Mouse (Mus musculus): ENCODE data around the gene Kcnip1. TPM values are rescaled to one million over a fixed set of nuclear protein-coding genes. Genes with fewer than 3 reads are reported as not detected.

The Kcnip1 gene
- polyA plus RNA-seq, 1 experiment from 2014 or later, result 14.4 TPM

DNA sequence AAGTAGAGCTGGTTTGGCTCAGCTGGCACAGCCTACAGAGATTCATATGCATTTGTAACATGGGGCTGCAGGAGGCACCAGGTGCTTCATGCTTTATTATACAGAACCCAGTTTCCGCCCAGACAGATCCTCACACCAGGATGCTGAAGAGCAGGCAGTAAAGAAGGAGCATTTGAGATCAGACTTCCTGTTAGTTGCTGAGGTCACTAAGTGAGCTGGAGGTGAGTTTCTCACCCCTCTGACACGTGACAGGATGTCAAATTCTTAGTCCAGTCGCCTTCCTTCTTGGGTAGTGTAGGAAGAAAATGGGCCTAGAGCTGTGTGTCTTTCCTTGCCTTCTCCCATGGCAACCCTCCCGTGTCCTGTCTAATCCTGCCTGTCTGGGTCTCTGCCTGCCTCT, 286.2 kb downstream of the Kcnip1 start:
- Histone ChIP-seq H3K9me3 (ENCODE audit: control insufficient read depth, low read length) (no peaks in the 10 kb centered on the region), H3K4me3 (ENCODE audit: low read depth, low read length) (no peak overlapping the region), H3K27ac (ENCODE audit: low read depth, low read length) (no peak overlapping the region), H3K4me2 (replicated peaks; ENCODE audit: low read depth, low read length) (no peak overlapping the region), H3K27me3 (ENCODE audit: control insufficient read depth, insufficient read depth, low read length) (no peaks in the 10 kb centered on the region), H3K36me3 (ENCODE audit: control insufficient read depth, insufficient read depth, low read length) (no peaks in the 10 kb centered on the region), H3K4me1 (replicated peaks; ENCODE audit: control insufficient read depth, insufficient read depth, low read length) (no peaks in the 10 kb centered on the region), H3K9ac (ENCODE audit: low read depth, low read length) (no peak overlapping the region)
- ATAC-seq (ENCODE audit: low FRiP score), result no peak
- no peak for DNase-seq (ENCODE audit: low spot score)
- 33% methylated on average over 4 of the region's 4 CpGs for WGBS

DNA sequence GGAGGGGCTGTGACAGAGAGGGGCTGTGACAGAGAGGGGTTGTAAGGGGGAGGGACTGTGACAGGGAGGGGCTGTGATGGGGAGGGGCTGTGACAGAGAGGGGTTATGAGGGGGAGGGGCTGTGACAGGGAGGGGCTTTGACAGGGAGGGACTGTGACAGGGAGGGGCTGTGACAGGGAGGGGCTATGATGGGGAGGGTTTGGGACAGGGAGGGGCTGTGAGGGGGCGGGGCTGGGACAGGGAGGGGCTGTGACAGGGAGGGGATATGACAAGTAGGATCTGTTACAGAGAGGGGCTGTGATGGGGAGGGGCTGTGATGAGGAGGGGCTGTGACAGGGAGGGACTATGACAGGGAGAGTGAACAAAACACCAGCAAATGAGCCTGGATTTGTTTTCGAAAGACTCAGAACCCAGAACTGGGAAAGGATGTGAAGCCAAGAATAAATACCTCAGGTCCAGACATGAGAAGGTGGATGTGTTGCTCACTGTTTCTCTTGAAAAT, 290.9 kb downstream of the Kcnip1 start:
- Histone ChIP-seq H3K9ac (ENCODE audit: low read depth, low read length) (no peak overlapping the region), H3K27me3 (ENCODE audit: control insufficient read depth, insufficient read depth, low read length) (no peaks in the 10 kb centered on the region), H3K4me1 (replicated peaks; ENCODE audit: control insufficient read depth, insufficient read depth, low read length) (no peaks in the 10 kb centered on the region), H3K9me3 (ENCODE audit: control insufficient read depth, low read length) (no peaks in the 10 kb centered on the region), H3K36me3 (ENCODE audit: control insufficient read depth, insufficient read depth, low read length) (no peaks in the 10 kb centered on the region), H3K4me2 (replicated peaks; ENCODE audit: low read depth, low read length) (no peak overlapping the region), H3K4me3 (ENCODE audit: low read depth, low read length) (no peak overlapping the region), H3K27ac (ENCODE audit: low read depth, low read length) (no peak overlapping the region)
- no peak for DNase-seq (ENCODE audit: low spot score)
- ATAC-seq (ENCODE audit: low FRiP score), result peak; percentile 90
- 35% methylated on average over 2 of the region's 2 CpGs for WGBS

DNA sequence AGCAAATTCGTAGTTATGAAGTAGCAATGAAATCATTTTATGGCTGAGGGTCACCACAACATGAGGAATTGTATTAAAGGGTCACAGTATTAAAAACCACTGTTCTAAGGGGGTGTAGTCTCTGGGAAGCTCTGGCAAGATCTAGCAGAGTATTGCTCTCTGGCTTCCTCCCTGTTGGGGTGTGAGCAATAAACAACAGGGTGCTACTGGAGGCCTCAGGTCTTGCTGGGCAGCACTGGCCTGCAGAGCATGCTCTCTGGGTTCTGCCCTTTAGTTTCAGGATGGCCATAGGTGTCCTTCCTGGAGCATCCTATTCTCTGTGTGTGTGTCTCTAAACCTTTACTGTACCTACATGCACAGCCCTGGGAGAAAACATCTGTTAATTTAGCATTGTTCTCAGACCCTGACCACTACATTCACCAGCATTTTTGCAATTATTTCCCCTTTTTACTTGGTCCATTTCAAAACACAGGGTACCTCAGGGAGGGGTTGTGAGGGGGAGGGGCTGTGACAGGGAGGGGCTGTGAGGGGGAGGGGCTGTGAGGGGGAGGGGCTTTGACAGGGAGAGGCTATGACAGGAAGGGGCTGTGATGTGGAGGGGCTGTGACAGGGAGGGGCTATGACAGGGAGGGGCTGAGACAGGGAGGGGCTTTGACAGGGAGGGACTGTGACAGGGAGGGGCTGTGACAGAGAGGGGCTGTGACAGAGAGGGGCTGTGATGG, 291.6 kb downstream of the Kcnip1 start:
- Histone ChIP-seq H3K27ac (ENCODE audit: low read depth, low read length) (no peak overlapping the region), H3K9ac (ENCODE audit: low read depth, low read length) (no peak overlapping the region), H3K4me1 (replicated peaks; ENCODE audit: control insufficient read depth, insufficient read depth, low read length) (no peaks in the 10 kb centered on the region), H3K9me3 (ENCODE audit: control insufficient read depth, low read length) (no peaks in the 10 kb centered on the region), H3K4me3 (ENCODE audit: low read depth, low read length) (no peak overlapping the region), H3K27me3 (ENCODE audit: control insufficient read depth, insufficient read depth, low read length) (no peaks in the 10 kb centered on the region), H3K36me3 (ENCODE audit: control insufficient read depth, insufficient read depth, low read length) (no peaks in the 10 kb centered on the region), H3K4me2 (replicated peaks; ENCODE audit: low read depth, low read length) (no peak overlapping the region)
- DNase-seq (ENCODE audit: low spot score) (no peak), ATAC-seq (ENCODE audit: low FRiP score) (peak; percentile 69)
- WGBS, result 50% methylated on average over 1 of the region's 1 CpGs

DNA sequence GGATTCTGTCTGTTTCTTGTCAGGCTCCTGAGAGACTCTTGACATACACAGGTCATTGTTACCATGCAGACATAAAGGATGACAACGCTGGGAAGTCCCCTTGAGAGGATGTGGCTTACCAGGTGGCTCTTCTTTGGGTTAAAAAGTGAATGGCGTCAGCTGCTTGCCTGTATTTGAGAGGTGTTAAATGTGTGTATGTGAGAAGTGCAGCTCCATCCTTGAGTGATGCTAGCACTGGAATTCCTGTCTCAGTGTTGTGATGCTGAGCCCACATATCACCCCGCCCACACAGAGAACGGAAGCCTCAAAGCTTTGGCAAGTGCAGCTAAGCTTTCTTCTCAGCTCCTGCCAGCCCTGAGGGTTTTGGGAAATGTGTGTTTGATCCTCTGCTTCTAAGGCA, 292.2 kb downstream of the Kcnip1 start:
- no peak for ATAC-seq (ENCODE audit: low FRiP score)
- Histone ChIP-seq H3K36me3 (ENCODE audit: control insufficient read depth, insufficient read depth, low read length) (no peaks in the 10 kb centered on the region), H3K9ac (ENCODE audit: low read depth, low read length) (no peak overlapping the region), H3K27ac (ENCODE audit: low read depth, low read length) (no peak overlapping the region), H3K4me2 (replicated peaks; ENCODE audit: low read depth, low read length) (no peak overlapping the region), H3K4me3 (ENCODE audit: low read depth, low read length) (no peak overlapping the region), H3K4me1 (replicated peaks; ENCODE audit: control insufficient read depth, insufficient read depth, low read length) (no peaks in the 10 kb centered on the region), H3K9me3 (ENCODE audit: control insufficient read depth, low read length) (no peaks in the 10 kb centered on the region), H3K27me3 (ENCODE audit: control insufficient read depth, insufficient read depth, low read length) (no peaks in the 10 kb centered on the region)
- no peak for DNase-seq (ENCODE audit: low spot score)
- 60% methylated on average over 4 of the region's 4 CpGs for WGBS

DNA sequence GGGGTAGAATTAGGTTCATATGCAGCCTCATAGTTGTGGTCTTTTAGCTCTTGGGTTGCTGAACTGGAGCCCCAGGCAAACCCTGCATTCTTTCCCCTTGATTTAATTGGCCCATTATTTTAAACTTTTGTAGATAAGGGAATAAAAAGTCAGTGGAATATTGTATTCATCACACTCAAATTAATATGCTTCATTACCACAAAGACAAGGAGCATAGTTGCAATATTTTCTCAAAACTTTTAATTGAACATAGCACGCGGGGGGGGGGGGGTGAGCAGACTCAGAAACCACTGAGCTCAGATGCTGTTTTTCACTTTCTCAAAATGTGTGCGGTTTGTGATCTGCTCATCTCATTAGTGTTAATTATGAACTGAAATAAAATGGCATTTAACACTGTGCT, 302.8 kb downstream of the Kcnip1 start:
- 87% methylated on average over 3 of the region's 3 CpGs for WGBS

DNA sequence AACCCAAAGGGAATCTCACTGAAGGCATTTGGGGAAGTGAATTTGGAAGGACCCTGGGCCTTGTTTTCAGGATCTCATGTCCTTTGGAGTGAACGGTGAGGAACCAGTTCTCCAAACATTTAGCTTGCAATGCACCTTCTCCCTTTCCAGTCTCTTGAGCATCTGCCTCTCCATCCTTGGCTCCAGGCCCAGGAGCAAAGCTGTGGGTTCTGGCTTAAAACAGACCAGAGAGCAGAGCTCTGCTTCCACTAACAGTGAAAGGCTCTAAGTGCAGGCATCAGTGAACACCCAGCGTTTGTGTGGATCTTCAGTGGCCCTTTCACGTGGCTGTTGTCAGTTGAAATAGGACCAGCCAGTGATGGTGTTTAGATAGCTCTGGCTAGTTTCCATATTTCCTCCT, 307.0 kb downstream of the Kcnip1 start:
- Histone ChIP-seq H3K36me3 (ENCODE audit: control insufficient read depth, insufficient read depth, low read length) (no peaks in the 10 kb centered on the region), H3K4me3 (ENCODE audit: low read depth, low read length) (no peak overlapping the region), H3K4me1 (replicated peaks; ENCODE audit: control insufficient read depth, insufficient read depth, low read length) (no peaks in the 10 kb centered on the region), H3K9me3 (ENCODE audit: control insufficient read depth, low read length) (no peaks in the 10 kb centered on the region), H3K27ac (ENCODE audit: low read depth, low read length) (no peak overlapping the region), H3K9ac (ENCODE audit: low read depth, low read length) (no peak overlapping the region), H3K27me3 (ENCODE audit: control insufficient read depth, insufficient read depth, low read length) (no peaks in the 10 kb centered on the region), H3K4me2 (replicated peaks; ENCODE audit: low read depth, low read length) (no peak overlapping the region)
- WGBS, result 85% methylated on average over 3 of the region's 3 CpGs
- ATAC-seq (ENCODE audit: low FRiP score), result no peak
- no peak for DNase-seq (ENCODE audit: low spot score)

More for the DNA sequence above, 302.8 kb downstream of the Kcnip1 start:
- ATAC-seq (ENCODE audit: low FRiP score) (no peak), DNase-seq (ENCODE audit: low spot score) (no peak)
- Histone ChIP-seq H3K27ac (ENCODE audit: low read depth, low read length) (no peak overlapping the region), H3K4me2 (replicated peaks; ENCODE audit: low read depth, low read length) (no peak overlapping the region), H3K9me3 (ENCODE audit: control insufficient read depth, low read length) (no peaks in the 10 kb centered on the region), H3K36me3 (ENCODE audit: control insufficient read depth, insufficient read depth, low read length) (no peaks in the 10 kb centered on the region), H3K4me3 (ENCODE audit: low read depth, low read length) (no peak overlapping the region), H3K27me3 (ENCODE audit: control insufficient read depth, insufficient read depth, low read length) (no peaks in the 10 kb centered on the region), H3K4me1 (replicated peaks; ENCODE audit: control insufficient read depth, insufficient read depth, low read length) (no peaks in the 10 kb centered on the region), H3K9ac (ENCODE audit: low read depth, low read length) (no peak overlapping the region)

DNA sequence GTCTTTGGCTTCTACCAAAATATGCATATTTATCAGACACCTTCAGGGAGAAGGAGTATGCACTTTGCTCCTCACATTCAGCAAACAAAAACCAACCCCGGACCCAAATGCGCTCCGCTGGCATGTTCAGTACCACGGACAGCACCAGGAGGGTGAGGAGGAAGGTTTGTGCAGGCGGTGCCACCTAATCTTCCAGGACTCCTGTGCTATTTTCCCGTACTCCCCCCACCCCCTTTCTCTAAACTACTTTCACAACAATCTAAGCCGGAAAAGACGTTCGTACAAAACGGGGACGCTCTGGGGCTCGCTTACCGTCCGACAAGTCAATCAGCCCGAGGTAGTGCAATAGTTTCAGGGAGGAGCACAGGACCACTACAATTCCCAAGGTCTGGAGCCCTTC, 312.8 kb downstream of the Kcnip1 start:
- Histone ChIP-seq H3K9ac (ENCODE audit: low read depth, low read length) (no peak overlapping the region), H3K9me3 (ENCODE audit: control insufficient read depth, low read length) (no peaks in the 10 kb centered on the region), H3K4me3 (ENCODE audit: low read depth, low read length) (no peak overlapping the region), H3K4me2 (replicated peaks; ENCODE audit: low read depth, low read length) (no peak overlapping the region), H3K4me1 (replicated peaks; ENCODE audit: control insufficient read depth, insufficient read depth, low read length) (no peaks in the 10 kb centered on the region; the same call in 1 of the 2 replicates), H3K27ac (ENCODE audit: low read depth, low read length) (no peak overlapping the region), H3K27me3 (ENCODE audit: control insufficient read depth, insufficient read depth, low read length) (no peaks in the 10 kb centered on the region; the same call in 1 of the 2 replicates), H3K36me3 (ENCODE audit: control insufficient read depth, insufficient read depth, low read length) (no peaks in the 10 kb centered on the region)
- DNase-seq (ENCODE audit: low spot score) (peak; percentile 79), ATAC-seq (ENCODE audit: low FRiP score) (no peak)
- WGBS, result 4% methylated on average over 15 of the region's 15 CpGs

DNA sequence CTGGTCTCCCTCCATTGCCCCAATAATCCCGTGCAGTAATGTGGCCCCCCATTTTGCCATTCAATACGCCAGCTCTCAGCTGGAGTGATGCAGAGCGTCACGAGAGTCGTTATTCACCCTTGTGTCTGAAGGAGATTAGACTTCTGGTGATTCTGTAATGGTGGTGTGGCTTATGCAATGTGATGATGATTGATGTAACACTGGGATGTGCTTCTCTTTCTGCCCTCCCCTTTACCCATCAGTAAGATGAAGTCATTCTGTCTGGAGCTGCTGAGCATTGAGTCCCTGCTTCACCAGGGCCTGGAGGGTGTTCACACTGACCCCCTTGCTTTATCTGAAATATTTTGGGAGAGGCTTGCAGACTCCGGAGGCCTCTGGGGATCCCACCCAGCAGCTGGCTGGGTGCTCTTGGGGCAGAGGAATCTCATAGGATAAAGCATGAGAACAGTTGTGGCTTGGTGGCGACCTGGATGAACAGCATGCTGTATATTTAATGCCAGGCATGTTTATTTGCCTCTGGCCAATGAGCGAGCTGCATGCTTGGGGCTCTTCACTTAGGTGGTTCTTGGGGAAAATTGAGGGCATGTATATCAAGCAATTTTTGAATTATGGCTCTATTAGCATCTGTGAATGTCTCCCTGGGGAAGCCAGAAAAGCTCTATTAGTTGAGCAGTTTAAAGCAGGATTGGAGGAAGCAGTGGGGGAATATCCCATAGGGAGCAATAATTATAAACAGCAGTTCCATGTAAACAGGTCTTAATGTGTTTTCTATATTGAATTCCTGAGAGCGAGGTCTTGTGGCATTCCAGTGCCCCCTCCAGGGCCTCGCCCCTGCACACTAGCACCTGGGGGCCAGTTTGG, 322.6 kb downstream of the Kcnip1 start:
- ATAC-seq (ENCODE audit: low FRiP score) (peak; percentile 74), DNase-seq (ENCODE audit: low spot score) (no peak)
- Histone ChIP-seq H3K4me1 (replicated peaks; ENCODE audit: control insufficient read depth, insufficient read depth, low read length) (0 out of 2 replicates have a peak, but pooled peaks cover 2% of the 10 kb centered on the region), H3K4me3 (ENCODE audit: low read depth, low read length) (no peak overlapping the region), H3K27ac (ENCODE audit: low read depth, low read length) (0 out of 2 replicates have a peak overlapping the region, but pooled peaks have one; percentile 36), H3K9me3 (ENCODE audit: control insufficient read depth, low read length) (no peaks in the 10 kb centered on the region), H3K9ac (ENCODE audit: low read depth, low read length) (no peak overlapping the region), H3K4me2 (replicated peaks; ENCODE audit: low read depth, low read length) (no peak overlapping the region), H3K36me3 (ENCODE audit: control insufficient read depth, insufficient read depth, low read length) (no peaks in the 10 kb centered on the region), H3K27me3 (ENCODE audit: control insufficient read depth, insufficient read depth, low read length) (no peaks in the 10 kb centered on the region)
- 79% methylated on average over 10 of the region's 10 CpGs for WGBS

Measured in hindbrain, embryonic 11.5 days (tissue).